Mouse (Mus musculus) kidney, adult 2 months (tissue): Measurements from ENCODE around the gene Rph3a.

ENCODE experiments used
- CTCF ChIP-seq: fragments of 200-500 bp; conservative IDR thresholded peaks from 2 replicates; pipeline ENCODE4 v1.5.1; 2011; ENCODE audit warnings: low read depth, mild to moderate bottlenecking, control low read depth, low read length, moderate library complexity, mixed read lengths; ENCODE audit not compliant: insufficient read depth, insufficient read length
- POLR2A ChIP-seq: fragments of 200-500 bp; IDR thresholded peaks from one replicate; pipeline ENCODE4 v1.6.1; 2011; ENCODE audit warnings: low read depth, low read length, control low read depth

DNA sequence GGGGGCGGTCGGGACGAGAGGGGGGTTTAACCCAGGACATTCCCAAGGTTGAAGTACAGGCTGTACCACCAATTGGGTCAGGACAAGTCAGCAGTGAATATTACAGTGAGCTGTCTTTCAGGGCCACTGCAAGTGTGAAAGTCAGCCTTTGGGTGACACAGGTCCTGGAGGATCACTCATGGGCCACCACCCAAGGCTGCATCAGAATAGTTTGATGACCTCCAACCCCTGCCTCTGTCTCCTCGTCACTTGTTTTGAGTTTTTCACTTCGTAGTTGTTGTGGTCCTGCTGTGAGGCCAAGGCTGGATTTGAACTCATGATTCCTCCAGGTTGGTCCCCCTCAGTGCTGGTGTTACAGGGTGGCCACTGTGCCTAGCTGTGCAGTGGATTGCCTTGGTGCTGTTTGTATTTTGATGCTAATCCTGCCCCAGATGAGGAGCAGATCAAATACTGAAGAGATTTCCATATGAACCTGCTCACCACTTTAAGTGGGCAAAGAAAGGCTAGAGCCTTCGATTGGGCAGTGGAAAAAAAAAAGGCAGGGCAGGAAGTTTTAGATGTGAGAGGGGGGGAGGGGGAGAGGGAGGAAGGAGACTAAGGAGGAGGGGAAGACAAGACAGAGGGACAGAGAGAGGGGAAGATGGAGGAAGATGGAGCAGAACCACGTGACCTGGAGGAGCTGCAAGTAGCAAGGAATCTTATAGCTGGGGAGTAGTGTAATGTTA, 101.5 kb downstream of the Rph3a start:
- TF ChIP-seq CTCF (no peak), POLR2A (no peak)
